Mouse (Mus musculus): ENCODE measurements around the gene Ldb1. TPM values are rescaled to one million over a fixed set of nuclear protein-coding genes. Genes with fewer than 3 reads are reported as not detected.
A peak's percentile ranks its signal among the peaks of the same experiment; 100 is the strongest.

The Ldb1 gene
- polyA plus RNA-seq, 1 experiment from 2014 or later = 83.3 TPM

DNA sequence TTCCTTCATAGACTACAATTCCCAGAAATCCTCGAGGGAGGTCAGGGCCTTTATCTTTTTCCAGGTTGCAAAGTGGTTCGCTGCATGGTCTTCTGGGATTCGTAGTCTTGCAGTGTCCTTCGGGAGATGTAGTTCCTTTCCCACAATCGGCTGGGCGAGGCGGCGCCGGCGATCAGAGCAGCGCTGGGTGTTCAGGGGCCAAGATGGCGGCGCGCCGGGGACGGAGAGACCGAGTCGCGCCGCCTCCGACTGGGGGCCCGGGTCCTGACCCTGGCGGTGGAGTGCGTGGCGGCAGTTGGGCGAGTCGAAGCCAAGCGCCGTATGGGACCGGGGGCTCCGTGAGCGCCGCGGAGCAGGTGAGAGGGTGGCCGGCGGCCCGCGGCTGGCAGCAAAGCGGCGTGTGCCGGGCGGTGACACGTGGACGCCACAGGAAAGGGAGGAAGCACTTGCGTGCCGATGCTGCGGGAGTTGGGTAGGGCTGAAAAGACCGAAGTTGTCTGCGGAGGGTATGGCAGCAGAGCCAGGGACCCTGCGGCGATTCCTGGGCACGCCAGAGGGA is 11.5 kb upstream of the Ldb1 start:
- peaks cover 44% of the 10 kb centered on the region for H3K79me2 ChIP-seq (ENCODE audit: inconsistent target)
- whole genome bisulfite sequencing (ENCODE audit: missing documents) = 2% methylated on average over 52 of the region's 52 CpGs
- H3K4me3 ChIP-seq (ENCODE audit: inconsistent target) = peak overlapping the region; percentile 67
- H3K27ac ChIP-seq = peak overlapping the region; percentile 84
- 0 out of 2 replicates have a peak, but pooled peaks cover 6% of the 10 kb centered on the region for H3K36me3 ChIP-seq (ENCODE audit: inconsistent target)

DNA sequence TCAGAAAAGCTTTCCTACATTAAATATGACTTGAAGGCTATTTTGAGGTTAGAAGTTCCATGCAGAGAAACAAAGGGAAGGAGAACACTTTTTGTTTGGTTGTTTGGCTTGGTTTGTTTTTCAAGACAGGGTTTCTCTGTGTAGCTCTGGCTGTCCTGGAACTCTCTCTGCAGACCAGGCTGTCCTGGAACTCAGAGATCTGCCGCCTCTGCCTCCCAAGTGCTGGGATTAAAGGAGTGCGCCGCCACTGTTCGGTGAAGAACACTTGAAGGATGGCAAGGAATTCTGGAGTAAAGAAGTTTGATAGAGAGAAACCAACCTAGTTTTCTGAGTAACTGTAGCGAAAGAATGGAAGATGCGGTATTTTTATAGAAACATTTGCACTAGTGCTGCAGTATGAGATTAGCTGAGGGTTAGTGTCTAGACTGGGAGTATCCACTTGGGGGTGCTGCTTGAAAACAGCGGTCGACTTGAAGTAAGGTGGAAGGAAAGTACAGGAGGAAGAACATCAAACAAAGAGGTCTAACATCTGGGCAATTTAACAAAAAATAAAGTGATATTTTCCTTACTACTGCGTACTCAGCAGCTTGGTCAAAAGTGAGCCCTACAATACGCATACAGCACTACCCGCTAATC is 10.9 kb upstream of the Ldb1 start:
- H3K27ac ChIP-seq = peak overlapping the region; percentile 31; the same call in 1 of the 2 replicates
- no peaks in the 10 kb centered on the region for H3K36me3 ChIP-seq (ENCODE audit: inconsistent target)
- peaks cover 38% of the 10 kb centered on the region for H3K79me2 ChIP-seq (ENCODE audit: inconsistent target)
- WGBS (ENCODE audit: missing documents) = 8% methylated on average over 11 of the region's 11 CpGs
- H3K4me3 ChIP-seq (ENCODE audit: inconsistent target) = peak overlapping the region; percentile 49

DNA sequence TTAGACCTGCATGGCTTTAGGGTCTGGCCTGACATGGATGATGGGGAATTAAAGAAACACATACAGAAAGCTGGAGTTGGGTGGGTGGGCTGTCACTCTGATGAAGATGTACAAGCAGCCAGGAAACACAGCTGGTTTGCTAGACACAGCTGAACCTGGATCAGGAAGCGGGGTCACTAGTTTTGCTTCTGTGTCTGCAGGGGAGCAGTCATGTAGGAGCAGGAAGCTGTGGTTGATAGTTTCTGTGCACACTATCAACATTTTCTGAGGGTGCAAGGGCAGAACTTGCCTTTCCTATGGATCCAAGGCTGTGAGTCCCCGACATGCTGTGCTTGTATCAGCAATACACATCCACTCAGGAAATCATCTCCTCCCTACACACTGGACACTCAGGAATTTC is 5.4 kb upstream of the Ldb1 start:
- no peaks in the 10 kb centered on the region for H3K79me2 ChIP-seq (ENCODE audit: inconsistent target)
- H3K4me3 ChIP-seq (ENCODE audit: inconsistent target) = no peak overlapping the region
- H3K27ac ChIP-seq = 0 out of 2 replicates have a peak overlapping the region, but pooled peaks have one; percentile 8
- no peaks in the 10 kb centered on the region for H3K36me3 ChIP-seq (ENCODE audit: inconsistent target)
- 11% methylated on average over 2 of the region's 2 CpGs for WGBS (ENCODE audit: missing documents)

DNA sequence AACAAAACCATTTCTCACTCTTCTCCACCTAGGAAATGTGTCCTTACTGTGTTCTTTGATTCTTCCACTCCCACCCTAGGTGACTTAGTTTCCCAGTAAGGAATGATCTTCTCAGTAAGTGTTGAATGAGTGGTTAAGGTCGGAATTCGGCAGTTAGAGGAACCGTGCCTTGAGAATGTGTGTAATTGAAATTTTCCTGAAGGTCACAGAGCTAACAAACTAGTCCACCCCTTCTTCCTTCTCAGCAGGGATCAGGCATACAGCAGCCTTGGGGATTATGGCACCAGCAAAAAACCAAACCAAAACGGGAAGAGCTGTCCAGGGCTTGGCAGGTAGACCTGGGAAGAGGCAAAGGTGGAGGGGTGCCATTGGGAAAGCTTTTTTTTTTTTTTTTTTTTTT is 4.1 kb upstream of the Ldb1 start:
- Histone ChIP-seq H3K36me3 (ENCODE audit: inconsistent target) (no peaks in the 10 kb centered on the region), H3K79me2 (ENCODE audit: inconsistent target) (peaks cover 6% of the 10 kb centered on the region)
- 93% methylated on average over 4 of the region's 4 CpGs for WGBS (ENCODE audit: missing documents)

DNA sequence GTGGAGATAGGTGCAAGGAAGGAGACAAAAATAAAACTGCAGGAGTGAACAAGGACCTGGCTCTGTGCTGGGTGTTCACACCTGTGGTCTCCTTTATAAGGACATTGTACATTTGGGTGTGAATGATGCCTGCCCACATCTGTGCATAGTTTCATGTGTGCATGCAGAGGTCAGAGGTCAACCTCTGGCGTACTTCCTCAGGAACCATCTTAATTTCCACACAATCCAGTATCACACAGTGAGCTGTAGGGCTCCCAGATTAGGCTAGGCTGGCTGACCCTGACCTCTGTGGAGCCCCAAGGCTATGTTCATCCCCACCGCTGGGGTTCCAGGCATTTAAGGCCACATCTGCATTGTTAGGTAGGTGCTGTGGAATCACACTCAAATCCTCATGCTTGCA is 2.4 kb upstream of the Ldb1 start:
- H3K27ac ChIP-seq = no peak overlapping the region
- H3K79me2 ChIP-seq (ENCODE audit: inconsistent target) = peaks cover 23% of the 10 kb centered on the region
- no CpG with 5 or more reads among the region's 2 CpGs for WGBS (ENCODE audit: missing documents)
- no peak overlapping the region for H3K4me3 ChIP-seq (ENCODE audit: inconsistent target)
- H3K36me3 ChIP-seq (ENCODE audit: inconsistent target) = no peaks in the 10 kb centered on the region

More for the DNA sequence above, 4.1 kb upstream of the Ldb1 start:
- H3K4me3 ChIP-seq (ENCODE audit: inconsistent target) = no peak overlapping the region
- no peak overlapping the region for H3K27ac ChIP-seq

DNA sequence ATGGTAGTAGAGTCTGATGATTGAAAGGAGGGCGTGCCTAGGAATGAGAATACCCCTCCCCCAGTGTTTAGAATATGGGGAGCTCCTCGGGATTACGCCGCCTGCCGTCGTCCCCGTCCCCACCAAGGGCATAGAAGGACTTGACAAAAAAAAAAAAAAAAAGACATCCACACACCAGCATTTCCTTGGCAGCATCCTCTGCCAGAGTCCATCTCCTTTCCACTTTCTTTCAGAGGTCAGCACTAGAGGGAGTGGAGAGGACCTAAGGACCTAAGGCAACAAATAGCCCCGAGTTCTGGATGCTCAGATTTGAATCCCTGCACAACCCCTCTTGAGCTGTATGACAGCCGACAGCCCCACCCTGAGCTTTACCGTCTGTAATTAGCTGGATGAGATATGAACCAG is 1.6 kb upstream of the Ldb1 start:
- 42% methylated on average over 10 of the region's 10 CpGs for WGBS (ENCODE audit: missing documents)
- Histone ChIP-seq H3K36me3 (ENCODE audit: inconsistent target) (no peaks in the 10 kb centered on the region), H3K27ac (no peak overlapping the region), H3K4me3 (ENCODE audit: inconsistent target) (no peak overlapping the region), H3K79me2 (ENCODE audit: inconsistent target) (peaks cover 31% of the 10 kb centered on the region)

DNA sequence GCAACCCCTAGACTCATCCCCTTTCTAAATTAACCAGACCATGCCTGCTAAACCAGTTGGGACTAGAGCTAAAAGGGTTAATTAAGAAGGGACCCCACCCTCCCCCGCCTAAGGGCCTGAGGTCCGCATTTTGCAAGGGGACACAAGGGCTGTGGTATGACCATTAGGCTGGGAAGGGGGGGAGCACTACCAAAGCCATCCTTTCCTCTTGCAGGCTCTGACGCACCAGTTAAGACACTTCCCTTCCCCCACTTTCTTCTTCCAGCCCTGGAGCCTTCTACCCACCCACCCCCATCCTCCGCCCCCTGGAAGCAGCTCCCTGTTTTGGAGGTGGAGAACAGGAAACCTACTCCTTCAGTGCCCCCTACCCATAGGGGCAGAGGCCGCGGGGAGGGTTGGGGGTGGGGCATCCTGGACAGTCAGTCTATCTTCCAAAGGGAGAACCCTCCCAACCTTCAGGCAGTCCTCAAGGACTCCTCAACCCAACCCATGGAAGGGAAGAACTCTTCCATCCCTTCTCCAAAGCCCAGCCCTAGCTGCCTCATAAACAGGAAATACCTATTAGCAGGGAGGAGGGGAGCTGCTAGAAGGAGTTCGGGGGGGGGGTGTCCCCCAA is 790 bp upstream of the Ldb1 start:
- H3K79me2 ChIP-seq (ENCODE audit: inconsistent target) = peaks cover 39% of the 10 kb centered on the region
- H3K36me3 ChIP-seq (ENCODE audit: inconsistent target) = no peaks in the 10 kb centered on the region
- 2% methylated on average over 7 of the region's 7 CpGs for WGBS (ENCODE audit: missing documents)
- H3K27ac ChIP-seq = peak overlapping the region; percentile 56
- peak overlapping the region; percentile 53 for H3K4me3 ChIP-seq (ENCODE audit: inconsistent target)

GRCm38 (mm10) chr19:46044271-46044992 is 582 bp downstream of the Ldb1 start, which contains the start of gene Pprc1:
Gene Pprc1 (plus strand): TSS chr19:46044886.
- Histone ChIP-seq H3K79me2 (ENCODE audit: inconsistent target) (peaks cover 51% of the 10 kb centered on the region), H3K4me3 (ENCODE audit: inconsistent target) (peak within 1 kb of the TSS; percentile 64), H3K36me3 (ENCODE audit: inconsistent target) (no peaks in the 10 kb centered on the region), H3K27ac (peak within 1 kb of the TSS; percentile 60)
- 2% methylated on average over 30 of the region's 34 CpGs for WGBS (ENCODE audit: missing documents)

DNA sequence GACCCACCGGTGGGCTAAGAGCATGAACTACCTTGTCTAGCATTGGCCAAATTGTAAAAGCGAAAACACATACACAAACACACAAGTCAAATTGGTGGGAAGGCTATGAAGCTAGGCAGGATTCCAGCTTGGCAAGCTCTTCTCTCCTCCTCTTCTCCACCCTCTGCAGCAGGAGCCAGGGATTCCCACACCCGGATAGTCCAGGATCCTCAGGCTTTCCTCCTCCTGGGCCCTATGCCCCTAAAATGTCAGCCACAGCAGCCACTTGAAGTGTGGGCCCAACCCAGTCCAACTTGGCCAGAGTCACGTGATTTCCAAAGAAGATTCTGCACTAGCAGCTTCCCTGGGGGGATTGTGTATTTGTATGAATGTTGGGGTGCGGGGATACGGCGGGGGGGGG is 1.6 kb downstream of the Ldb1 start:
- Histone ChIP-seq H3K27ac (peak overlapping the region; percentile 60), H3K4me3 (ENCODE audit: inconsistent target) (peak overlapping the region; percentile 64; the same call in 1 of the 2 replicates)
- WGBS (ENCODE audit: missing documents) = 85% methylated on average over 4 of the region's 7 CpGs

GRCm38 (mm10) chr19:46042476-46043011 is 2.5 kb downstream of the Ldb1 start:
- Histone ChIP-seq H3K4me3 (ENCODE audit: inconsistent target) (no peak overlapping the region; the same call in 1 of the 2 replicates), H3K79me2 (ENCODE audit: inconsistent target) (peaks cover 66% of the 10 kb centered on the region), H3K36me3 (ENCODE audit: inconsistent target) (no peaks in the 10 kb centered on the region), H3K27ac (peak overlapping the region; percentile 60)
- WGBS (ENCODE audit: missing documents) = 18% methylated on average over 6 of the region's 6 CpGs

More for the DNA sequence above, 1.6 kb downstream of the Ldb1 start:
- peaks cover 58% of the 10 kb centered on the region for H3K79me2 ChIP-seq (ENCODE audit: inconsistent target)
- H3K36me3 ChIP-seq (ENCODE audit: inconsistent target) = no peaks in the 10 kb centered on the region

DNA sequence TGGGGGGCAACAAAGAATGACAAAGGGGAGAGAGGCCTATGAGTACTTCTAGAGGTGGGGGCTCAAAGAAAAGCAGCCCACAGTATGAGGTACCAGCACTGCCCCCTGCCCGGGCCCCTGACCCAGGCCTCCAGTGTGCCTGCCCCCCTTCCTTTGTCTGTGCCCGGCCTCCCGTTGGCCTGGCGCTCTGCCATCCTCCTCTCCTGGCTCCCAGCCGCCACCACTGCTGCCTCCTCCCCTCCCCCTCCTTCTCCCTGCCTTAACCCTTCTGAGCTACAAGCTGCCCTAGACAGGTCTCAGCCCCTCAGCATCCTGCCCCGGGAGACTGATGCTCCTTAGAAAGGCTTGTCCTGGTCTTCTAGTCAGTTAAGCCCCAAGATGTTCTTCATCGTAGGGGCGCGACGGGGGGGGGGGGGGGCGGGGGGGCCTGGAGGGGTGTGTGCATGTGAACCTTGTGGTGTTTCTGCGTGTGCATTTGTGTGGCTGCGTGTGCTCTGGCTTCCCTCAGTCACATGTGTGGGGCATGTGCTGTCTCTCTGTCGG is 3.0 kb downstream of the Ldb1 start:
- Histone ChIP-seq H3K27ac (peak overlapping the region; percentile 60), H3K4me3 (ENCODE audit: inconsistent target) (no peak overlapping the region), H3K79me2 (ENCODE audit: inconsistent target) (peaks cover 72% of the 10 kb centered on the region), H3K36me3 (ENCODE audit: inconsistent target) (no peaks in the 10 kb centered on the region)
- WGBS (ENCODE audit: missing documents) = 5% methylated on average over 9 of the region's 14 CpGs

- H3K27ac ChIP-seq = peak overlapping the region; percentile 60
- no peak overlapping the region for H3K4me3 ChIP-seq (ENCODE audit: inconsistent target)
- H3K79me2 ChIP-seq (ENCODE audit: inconsistent target) = peaks cover 78% of the 10 kb centered on the region
- WGBS (ENCODE audit: missing documents) = 22% methylated on average over 7 of the region's 7 CpGs
- H3K36me3 ChIP-seq (ENCODE audit: inconsistent target) = no peaks in the 10 kb centered on the region
Observed at GRCm38 (mm10) chr19:46041299-46041932, 3.6 kb downstream of the Ldb1 start.

- H3K79me2 ChIP-seq (ENCODE audit: inconsistent target) = peaks cover 87% of the 10 kb centered on the region
Observed at GRCm38 (mm10) chr19:46040149-46040902, 4.7 kb downstream of the Ldb1 start.

More at GRCm38 (mm10) chr19:46040149-46040902, 4.7 kb downstream of the Ldb1 start:
- H3K27ac ChIP-seq = peak overlapping the region; percentile 77
- peaks cover 8% of the 10 kb centered on the region; the same call in 1 of the 2 replicates for H3K36me3 ChIP-seq (ENCODE audit: inconsistent target)
- H3K4me3 ChIP-seq (ENCODE audit: inconsistent target) = peak overlapping the region; percentile 34
- 22% methylated on average over 14 of the region's 14 CpGs for WGBS (ENCODE audit: missing documents)
